Mouse (Mus musculus): ENCODE measurements around the gene Gspt1. TPM values are rescaled to one million over a fixed set of nuclear protein-coding genes. Genes with fewer than 3 reads are reported as not detected.
A peak's percentile ranks its signal among the peaks of the same experiment; 100 is the strongest.

Gene Gspt1
- polyA plus RNA-seq, 2 experiments = 36.1 to 44.4 TPM

GRCm38 (mm10) chr16:11177404-11177803 is 76.7 kb downstream of the Gspt1 start:
- H3K4me1 ChIP-seq (replicated peaks; ENCODE audit: control insufficient read depth in 2 of 2, insufficient read depth in 2 of 2, low read length in 1 of 2) = peaks cover 10 to 11% of the 10 kb centered on the region in 2 experiments
- DNase-seq (ENCODE audit: low read depth in 3 of 3, low spot score in 3 of 3) (no peak), ATAC-seq (ENCODE audit: insufficient read depth) (no peak)
- TF ChIP-seq CTCF (IDR thresholded peaks at IDR 0.05; ENCODE audit: low read depth) (no peak), EP300 (IDR thresholded peaks at IDR 0.05; ENCODE audit: low read depth) (no peak)
- H3K27me3 ChIP-seq (ENCODE audit: control insufficient read depth, insufficient read depth, low read length) = no peaks in the 10 kb centered on the region; the same call in 1 of the 2 replicates
- H3K27ac ChIP-seq = no peak overlapping the region
- no peaks in the 10 kb centered on the region for H3K36me3 ChIP-seq (replicated peaks; ENCODE audit: control insufficient read depth, insufficient read depth, low read depth)
- no peak overlapping the region for H3K4me3 ChIP-seq (ENCODE audit: insufficient read depth in 1 of 2, low read depth in 2 of 2, low read length in 2 of 2)
- peak overlapping the region; percentile 93 for H3K4me2 ChIP-seq (ENCODE audit: low read depth)
- no peaks in the 10 kb centered on the region for H3K9me3 ChIP-seq (ENCODE audit: control insufficient read depth, low read length)
- WGBS (ENCODE audit: insufficient replicate concordance) = 65% methylated on average over 2 of the region's 2 CpGs
- H3K9ac ChIP-seq (replicated peaks) = no peak overlapping the region

GRCm38 (mm10) chr16:11176884-11177244 is 77.3 kb downstream of the Gspt1 start:
- no peak for ATAC-seq (ENCODE audit: insufficient read depth)
- DNase-seq (ENCODE audit: low read depth in 3 of 3, low spot score in 3 of 3) = no peak
- Histone ChIP-seq H3K36me3 (replicated peaks; ENCODE audit: control insufficient read depth, insufficient read depth, low read depth) (no peaks in the 10 kb centered on the region), H3K4me1 (replicated peaks; ENCODE audit: control insufficient read depth in 2 of 2, insufficient read depth in 2 of 2, low read length in 1 of 2) (peaks cover 10 to 15% of the 10 kb centered on the region in 2 experiments), H3K27ac (peak overlapping the region; percentile 78), H3K4me2 (ENCODE audit: low read depth) (peak overlapping the region; percentile 93), H3K9ac (replicated peaks) (peak overlapping the region; percentile 97), H3K4me3 (ENCODE audit: insufficient read depth in 1 of 2, low read depth in 2 of 2, low read length in 2 of 2) (peak overlapping the region; percentile 77 to 99), H3K9me3 (ENCODE audit: control insufficient read depth, low read length) (no peaks in the 10 kb centered on the region), H3K27me3 (ENCODE audit: control insufficient read depth, insufficient read depth, low read length) (no peaks in the 10 kb centered on the region; the same call in 1 of the 2 replicates)
- TF ChIP-seq CTCF (IDR thresholded peaks at IDR 0.05; ENCODE audit: low read depth) (no peak), EP300 (IDR thresholded peaks at IDR 0.05; ENCODE audit: low read depth) (no peak)
- WGBS (ENCODE audit: insufficient replicate concordance) = 4% methylated on average over 4 of the region's 4 CpGs

GRCm38 (mm10) chr16:11176208-11176883 is 77.8 kb downstream of the Gspt1 start, which contains the start of gene Zc3h7a:
Gene Zc3h7a, minus strand, starts transcription at chr16:11176393.
- Histone ChIP-seq H3K9me3 (ENCODE audit: control insufficient read depth, low read length) (no peaks in the 10 kb centered on the region), H3K4me3 (ENCODE audit: insufficient read depth in 1 of 2, low read depth in 2 of 2, low read length in 2 of 2) (peak within 1 kb of the TSS; percentile 77 to 99), H3K4me2 (ENCODE audit: low read depth) (peak within 1 kb of the TSS; percentile 93), H3K27me3 (ENCODE audit: control insufficient read depth, insufficient read depth, low read length) (no peaks in the 10 kb centered on the region; the same call in 1 of the 2 replicates), H3K4me1 (replicated peaks; ENCODE audit: control insufficient read depth in 2 of 2, insufficient read depth in 2 of 2, low read length in 1 of 2) (peaks cover 10 to 15% of the 10 kb centered on the region in 2 experiments), H3K27ac (peak within 1 kb of the TSS; percentile 78), H3K36me3 (replicated peaks; ENCODE audit: control insufficient read depth, insufficient read depth, low read depth) (no peaks in the 10 kb centered on the region), H3K9ac (replicated peaks) (peak within 1 kb of the TSS; percentile 97)
- TF ChIP-seq EP300 (IDR thresholded peaks at IDR 0.05; ENCODE audit: low read depth) = no peak
- TF ChIP-seq CTCF (IDR thresholded peaks at IDR 0.05; ENCODE audit: low read depth) = peak; percentile 71
- peak; percentile 81 to 83 (median 81) for DNase-seq (ENCODE audit: low read depth in 3 of 3, low spot score in 3 of 3)
- peak; percentile 90 for ATAC-seq (ENCODE audit: insufficient read depth)
- under 1% methylated on average over 49 of the region's 57 CpGs for WGBS (ENCODE audit: insufficient replicate concordance)

- no peaks in the 10 kb centered on the region for H3K36me3 ChIP-seq (replicated peaks; ENCODE audit: control insufficient read depth, insufficient read depth, low read depth)
- H3K9me3 ChIP-seq (ENCODE audit: control insufficient read depth, low read length) = no peaks in the 10 kb centered on the region
- peak overlapping the region; percentile 77 to 99 for H3K4me3 ChIP-seq (ENCODE audit: insufficient read depth in 1 of 2, low read depth in 2 of 2, low read length in 2 of 2)
- H3K4me2 ChIP-seq (ENCODE audit: low read depth) = peak overlapping the region; percentile 93
- no peaks in the 10 kb centered on the region for H3K27me3 ChIP-seq (ENCODE audit: control insufficient read depth, insufficient read depth, low read length)
- peak; percentile 34; the same call in 1 of the 2 replicates for TF ChIP-seq CTCF (IDR thresholded peaks at IDR 0.05; ENCODE audit: low read depth)
- no peak for TF ChIP-seq EP300 (IDR thresholded peaks at IDR 0.05; ENCODE audit: low read depth)
- peak; percentile 64 for ATAC-seq (ENCODE audit: insufficient read depth)
- DNase-seq (ENCODE audit: low read depth in 3 of 3, low spot score in 3 of 3) = peak; percentile 59 to 73 (median 67)
- WGBS (ENCODE audit: insufficient replicate concordance) = under 1% methylated on average over 72 of the region's 72 CpGs
- H3K4me1 ChIP-seq (replicated peaks; ENCODE audit: control insufficient read depth in 2 of 2, insufficient read depth in 2 of 2, low read length in 1 of 2) = peaks cover 10 to 20% of the 10 kb centered on the region in 2 experiments
- peak overlapping the region; percentile 75 for H3K27ac ChIP-seq
- H3K9ac ChIP-seq (replicated peaks) = peak overlapping the region; percentile 97
Measured at GRCm38 (mm10) chr16:11175489-11176207, 78.5 kb downstream of the Gspt1 start.

GRCm38 (mm10) chr16:11175100-11175488 is 79.0 kb downstream of the Gspt1 start:
- 4% methylated on average over 9 of the region's 9 CpGs for WGBS (ENCODE audit: insufficient replicate concordance)
- DNase-seq (ENCODE audit: low read depth in 3 of 3, low spot score in 3 of 3) = peak in 1 of 3 experiments; percentile 11
- TF ChIP-seq EP300 (IDR thresholded peaks at IDR 0.05; ENCODE audit: low read depth) (no peak), CTCF (IDR thresholded peaks at IDR 0.05; ENCODE audit: low read depth) (no peak)
- peak overlapping the region; percentile 97 for H3K9ac ChIP-seq (replicated peaks)
- H3K4me2 ChIP-seq (ENCODE audit: low read depth) = peak overlapping the region; percentile 93
- peak overlapping the region; percentile 77 to 99 for H3K4me3 ChIP-seq (ENCODE audit: insufficient read depth in 1 of 2, low read depth in 2 of 2, low read length in 2 of 2)
- no peaks in the 10 kb centered on the region for H3K27me3 ChIP-seq (ENCODE audit: control insufficient read depth, insufficient read depth, low read length)
- H3K9me3 ChIP-seq (ENCODE audit: control insufficient read depth, low read length) = no peaks in the 10 kb centered on the region
- H3K4me1 ChIP-seq (replicated peaks; ENCODE audit: control insufficient read depth in 2 of 2, insufficient read depth in 2 of 2, low read length in 1 of 2) = peaks cover 10 to 20% of the 10 kb centered on the region in 2 experiments
- H3K27ac ChIP-seq = peak overlapping the region; percentile 75
- ATAC-seq (ENCODE audit: insufficient read depth) = no peak
- H3K36me3 ChIP-seq (replicated peaks; ENCODE audit: control insufficient read depth, insufficient read depth, low read depth) = no peaks in the 10 kb centered on the region
